Mouse (Mus musculus): ENCODE results near the gene Hoxd12.

Hoxd12 gene

DNA sequence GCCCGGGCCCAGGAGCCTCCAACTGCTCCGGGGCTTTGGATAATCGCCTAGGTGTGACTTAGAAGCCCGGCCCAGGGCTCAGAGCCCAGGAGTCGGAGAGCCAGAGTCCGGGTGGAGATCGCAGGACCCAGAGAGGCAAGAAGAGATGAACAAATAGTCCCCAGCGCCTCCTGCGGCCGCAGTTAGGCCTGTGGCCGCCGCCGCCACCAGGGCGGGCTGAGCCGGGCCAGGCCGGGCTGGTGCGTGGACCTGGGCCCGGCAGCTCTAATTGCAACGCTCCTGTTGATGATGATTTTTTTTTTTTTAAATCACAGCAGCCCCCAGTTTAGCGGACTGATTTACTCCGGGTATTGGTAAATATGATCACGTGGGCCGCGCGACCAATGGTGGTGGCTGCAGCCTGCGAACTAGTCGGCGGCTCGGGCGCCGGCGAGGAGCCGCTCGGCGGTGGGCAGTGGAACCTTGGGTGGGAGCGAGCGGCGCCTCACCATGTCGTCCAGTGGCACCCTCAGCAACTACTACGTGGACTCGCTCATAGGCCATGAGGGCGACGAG is 22.8 kb downstream of the Hoxd12 start, which contains the start of gene Hoxd9:
Gene Hoxd9, plus strand, starts transcription at position 161 of the 555 bp plus-strand sequence.
- DNase-seq = no peak

DNA sequence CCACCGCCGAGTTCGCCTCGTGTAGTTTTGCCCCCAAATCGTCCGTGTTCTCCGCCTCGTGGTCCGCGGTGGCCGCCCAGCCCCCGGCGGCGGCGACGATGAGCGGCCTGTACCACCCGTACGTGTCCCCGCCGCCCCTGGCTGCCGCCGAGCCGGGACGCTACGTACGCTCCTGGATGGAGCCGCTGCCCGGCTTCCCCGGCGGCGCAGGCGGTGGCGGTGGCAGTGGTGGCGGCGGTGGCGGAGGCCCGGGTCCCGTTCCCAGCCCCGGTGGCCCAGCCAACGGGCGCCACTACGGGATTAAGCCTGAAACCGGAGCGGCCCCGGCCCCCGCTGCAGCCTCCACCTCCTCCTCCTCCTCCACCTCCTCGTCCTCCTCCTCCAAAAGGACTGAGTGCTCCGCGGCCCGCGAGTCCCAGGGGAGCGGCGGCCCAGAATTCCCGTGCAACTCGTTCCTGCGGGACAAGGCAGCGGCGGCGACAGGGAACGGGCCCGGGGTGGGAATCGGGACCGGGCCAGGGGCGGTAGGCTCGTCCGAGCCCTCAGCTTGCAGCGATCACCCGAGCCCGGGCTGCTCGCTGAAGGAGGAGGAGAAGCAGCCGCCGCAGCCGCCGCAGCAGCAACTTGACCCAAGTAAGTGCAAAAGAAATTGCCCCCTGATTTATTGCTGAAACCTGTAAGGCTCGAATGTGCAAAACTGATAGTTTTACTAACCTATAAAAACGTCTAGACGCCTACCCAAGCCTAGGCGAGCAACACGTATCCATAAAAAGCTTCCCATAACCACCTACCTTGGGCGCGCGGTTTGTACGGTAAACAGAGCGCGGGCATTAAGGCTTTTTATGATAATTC is 23.6 kb downstream of the Hoxd12 start:
- DNase-seq = no peak

DNA sequence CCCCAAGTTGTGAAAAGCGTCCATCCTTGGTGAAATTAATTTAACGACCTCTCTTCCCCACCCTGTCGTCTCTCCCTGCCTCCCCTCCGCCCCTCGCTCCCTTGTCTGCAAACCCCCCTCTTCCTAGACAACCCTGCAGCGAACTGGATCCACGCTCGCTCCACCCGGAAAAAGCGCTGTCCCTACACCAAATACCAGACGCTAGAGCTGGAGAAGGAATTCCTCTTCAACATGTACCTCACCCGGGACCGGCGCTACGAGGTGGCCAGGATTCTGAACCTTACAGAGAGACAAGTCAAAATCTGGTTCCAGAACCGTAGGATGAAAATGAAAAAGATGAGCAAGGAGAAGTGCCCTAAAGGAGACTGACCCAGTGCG is 24.2 kb downstream of the Hoxd12 start:
- DNase-seq = no peak

DNA sequence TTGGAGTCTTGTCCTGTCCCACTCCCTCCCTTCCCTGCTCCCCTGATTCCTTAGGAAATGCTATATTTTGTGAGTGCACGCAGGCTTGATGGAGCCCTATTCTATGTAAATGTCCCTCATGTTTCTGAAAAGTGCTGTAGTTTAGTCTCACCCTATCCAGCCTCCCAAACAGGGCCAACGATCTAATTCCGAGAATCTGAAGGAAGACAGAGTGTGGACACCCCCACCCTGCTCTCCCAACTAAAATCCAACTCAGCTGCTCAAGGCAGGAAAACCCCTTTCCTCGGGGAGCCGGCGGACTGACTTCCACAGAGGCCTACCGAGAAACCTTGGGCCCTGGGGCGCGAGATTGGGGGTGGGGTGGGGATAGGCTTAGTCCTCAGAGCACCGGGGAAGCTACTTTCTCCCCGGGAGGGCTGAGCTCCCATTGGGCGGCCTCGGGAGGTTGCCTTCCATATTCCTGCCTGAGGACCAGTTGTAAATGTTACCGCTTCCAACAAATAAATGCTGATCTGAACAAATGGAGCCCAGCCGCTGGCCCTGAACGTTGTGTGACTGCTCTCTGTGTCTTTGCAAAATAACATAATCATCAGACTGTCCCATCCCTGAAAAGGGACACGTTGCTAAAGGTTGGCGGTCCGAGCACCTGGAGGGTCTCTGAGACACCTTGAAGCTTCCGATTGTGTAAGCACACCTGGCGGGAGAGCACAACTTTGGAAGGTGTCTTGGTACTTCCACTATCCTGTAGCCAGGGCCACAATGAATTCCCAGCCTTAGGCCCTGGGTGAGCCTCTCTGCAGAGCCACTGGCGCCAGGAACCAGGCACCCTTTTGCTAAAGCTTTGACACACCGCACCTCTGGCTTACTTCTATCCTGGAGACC is 25.1 kb downstream of the Hoxd12 start:
- DNase-seq = no peak

DNA sequence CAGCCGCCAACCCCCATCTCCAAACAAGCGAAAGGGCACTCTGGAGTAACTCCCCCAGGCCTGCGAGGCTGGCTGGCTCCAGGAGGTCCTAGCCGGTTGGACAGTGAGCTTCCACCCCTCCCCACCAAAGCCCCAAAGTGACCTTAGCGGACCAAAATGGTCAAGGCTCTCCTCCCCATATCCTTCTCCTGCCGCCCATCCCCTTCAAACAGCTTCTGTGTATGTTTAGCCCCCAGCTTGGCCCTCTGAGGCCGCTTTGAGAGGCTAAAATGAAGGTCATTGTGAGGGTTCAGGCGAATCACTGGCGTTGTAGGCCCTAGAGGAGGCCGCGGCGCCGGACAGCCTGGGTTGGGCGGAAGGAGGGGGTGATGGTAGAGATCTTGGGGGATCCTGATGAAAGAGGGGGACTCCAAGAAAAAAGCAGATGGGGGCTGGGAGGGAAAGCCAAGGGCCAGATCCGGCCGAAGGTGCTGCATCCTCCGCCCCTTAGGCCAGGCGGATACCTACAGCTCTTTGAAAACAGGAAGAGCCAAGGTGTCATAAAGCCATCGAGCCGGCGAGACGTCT is 25.8 kb downstream of the Hoxd12 start:
- no peak for DNase-seq

DNA sequence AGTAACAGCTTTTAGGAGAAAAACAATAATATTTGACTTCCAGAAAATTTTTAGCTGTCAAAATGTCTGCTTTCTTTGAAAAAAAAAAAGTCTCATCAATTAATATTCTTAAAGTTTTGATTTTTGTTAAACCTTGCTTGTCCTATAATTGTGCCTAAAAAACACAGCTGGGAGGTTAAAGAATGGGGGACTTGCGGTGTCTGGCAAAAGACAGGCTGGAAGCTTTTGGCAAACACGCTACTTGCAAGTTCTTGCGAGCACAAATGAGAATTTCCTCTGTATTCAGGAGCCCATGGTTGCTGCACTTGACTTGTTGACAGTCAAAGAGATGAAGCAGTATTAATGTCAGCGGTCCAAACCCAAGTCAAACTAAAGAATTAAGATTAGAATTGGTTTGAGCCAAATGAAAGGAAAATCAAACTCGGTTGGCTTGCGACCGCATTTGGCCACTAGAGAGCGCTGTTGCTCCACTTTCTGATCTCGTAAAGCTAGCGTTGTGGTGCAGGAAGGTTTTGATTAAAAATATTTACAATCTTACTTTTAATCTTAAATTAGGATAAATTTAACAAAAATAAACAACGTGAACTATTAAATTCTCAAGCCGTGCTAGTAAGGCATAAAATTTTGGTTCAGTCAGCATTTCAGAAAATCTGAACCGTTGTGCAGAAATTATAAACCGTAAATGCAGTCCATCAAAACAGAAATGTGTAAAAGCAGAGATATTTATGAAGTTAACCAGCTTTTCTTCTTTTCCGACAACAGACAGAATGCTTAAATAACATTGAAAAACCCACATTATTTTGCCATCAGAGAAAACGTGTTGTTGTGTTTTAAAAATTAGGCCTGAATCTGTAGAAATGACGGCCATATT is 27.4 kb downstream of the Hoxd12 start:
- DNase-seq = peak; percentile 86

DNA sequence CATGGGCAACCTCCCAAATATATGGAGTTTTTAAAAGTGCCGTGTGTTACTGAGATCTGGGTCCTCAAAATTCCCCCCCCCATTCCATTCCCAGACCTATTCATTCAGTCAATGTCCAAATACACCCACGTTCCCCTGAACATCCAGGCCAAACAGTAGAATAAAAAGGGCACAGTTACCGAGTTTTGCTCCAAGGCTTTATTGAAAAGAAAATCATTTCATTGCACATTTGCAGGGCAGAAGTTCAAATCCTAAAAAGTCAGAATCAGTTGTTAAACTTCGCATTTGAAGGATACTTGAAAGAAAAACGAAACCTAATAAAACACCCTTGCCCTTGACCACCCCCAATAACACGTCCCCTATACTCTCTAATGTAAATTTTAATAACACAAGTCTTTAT is 28.0 kb downstream of the Hoxd12 start:
- no peak for DNase-seq

DNA sequence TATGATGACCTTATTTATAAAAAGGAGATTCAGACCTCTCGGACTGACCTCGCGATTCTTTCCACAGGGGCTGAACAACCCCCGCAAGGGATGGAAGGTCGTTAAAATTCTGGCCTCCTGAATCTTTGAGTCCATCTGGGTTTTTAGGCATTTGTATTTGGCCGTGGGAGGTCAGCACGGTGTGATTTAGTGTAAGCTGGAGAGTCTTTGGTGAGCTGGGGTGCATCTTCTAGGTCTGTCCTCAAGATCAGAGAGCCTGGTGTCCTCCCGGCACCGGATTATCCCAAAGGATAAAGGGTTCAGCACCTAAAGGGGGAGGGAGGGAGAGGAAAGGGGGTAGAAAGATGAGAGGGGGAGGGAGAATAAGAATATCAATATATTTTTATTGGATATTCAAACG is 28.5 kb downstream of the Hoxd12 start:
- DNase-seq = no peak

DNA sequence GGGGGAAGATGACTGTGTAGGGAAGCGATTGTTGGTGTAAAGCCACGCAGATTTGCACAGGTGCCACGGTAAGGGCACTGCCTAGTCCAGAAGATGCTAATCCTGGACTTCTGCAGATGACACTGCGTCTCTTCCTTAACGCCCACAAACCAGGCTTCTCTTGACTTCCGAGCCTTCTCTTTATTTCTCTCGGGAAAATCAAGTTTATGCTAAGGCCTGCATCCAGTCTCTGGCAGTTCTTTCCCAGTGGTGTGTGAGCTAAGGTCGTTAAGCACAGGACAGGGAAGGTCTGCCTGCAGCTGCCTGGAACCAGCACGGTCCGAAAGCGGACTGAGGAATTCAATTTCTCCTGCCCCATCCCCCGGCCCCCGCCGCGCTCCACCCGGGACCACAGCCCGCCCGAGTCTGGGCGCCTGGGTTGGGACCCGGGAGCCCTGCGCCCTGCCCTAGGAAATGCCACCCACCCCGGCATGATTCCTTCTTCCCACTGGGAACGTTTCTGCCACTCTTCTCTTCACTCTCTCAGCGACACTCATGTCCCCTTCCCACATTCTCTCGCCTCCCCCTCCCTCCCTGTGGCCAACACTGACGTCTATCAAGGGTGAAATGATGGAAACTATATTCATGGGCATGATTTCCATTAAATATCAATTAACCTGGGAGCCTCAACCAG is 29.0 kb downstream of the Hoxd12 start:
- no peak for DNase-seq

DNA sequence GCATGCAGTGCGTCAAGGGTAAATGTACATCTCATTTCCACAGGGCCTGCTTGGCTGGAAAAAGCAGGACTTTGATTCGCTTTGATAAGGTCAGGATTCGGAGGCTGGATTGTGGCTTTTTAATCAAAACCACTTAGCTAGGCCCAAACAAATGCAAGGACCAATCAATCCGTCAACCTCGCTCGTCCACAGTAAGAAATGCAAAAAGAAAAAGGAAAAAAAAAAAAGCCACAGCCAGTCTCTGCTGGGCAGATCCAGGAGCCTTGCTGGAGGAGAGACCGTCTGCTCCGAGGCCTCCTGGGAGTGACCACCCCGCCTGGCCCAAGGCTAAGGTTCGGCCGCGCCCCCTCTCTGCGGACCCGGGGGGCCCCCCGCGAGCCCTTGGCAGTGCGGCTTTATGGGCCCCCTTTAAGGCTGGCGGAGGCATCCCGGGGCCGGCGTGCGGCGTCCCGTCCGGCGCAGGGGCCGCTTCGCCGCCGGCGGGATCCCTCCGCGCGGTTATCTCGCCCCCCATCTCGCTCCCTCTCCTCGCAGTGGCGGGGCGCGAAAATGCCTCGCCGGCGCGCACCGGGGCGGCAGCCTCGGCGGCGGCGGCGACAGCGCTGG is 29.7 kb downstream of the Hoxd12 start, which contains the start of gene Hoxd8:
Gene Hoxd8, plus strand, starts transcription at position 223 of the 606 bp plus-strand sequence.
- no peak for DNase-seq

DNA sequence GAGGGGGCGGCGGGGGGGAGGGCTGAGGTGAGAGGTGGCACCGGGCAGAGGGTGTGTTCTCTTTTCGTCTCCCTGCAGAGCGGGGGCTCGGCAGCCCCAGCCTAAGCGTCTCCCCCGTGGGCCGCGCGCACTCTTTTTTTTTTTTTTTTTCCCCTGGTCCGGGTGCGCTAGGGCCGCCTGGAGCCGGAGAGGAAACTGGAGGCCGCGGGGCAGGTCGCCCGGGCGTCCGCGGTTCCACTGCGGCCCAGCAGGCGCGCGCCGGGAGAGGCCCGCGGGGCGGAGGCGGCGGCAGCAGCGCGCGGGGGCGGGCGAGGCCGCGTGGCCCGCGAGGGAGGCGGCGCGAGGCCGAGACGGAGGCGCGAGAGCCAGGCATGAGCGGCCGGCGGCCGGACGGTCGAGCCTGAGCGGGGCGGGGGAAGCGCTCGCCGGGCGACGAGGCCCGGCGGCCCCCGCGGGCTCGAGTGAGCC is 30.2 kb downstream of the Hoxd12 start:
- no peak for DNase-seq

DNA sequence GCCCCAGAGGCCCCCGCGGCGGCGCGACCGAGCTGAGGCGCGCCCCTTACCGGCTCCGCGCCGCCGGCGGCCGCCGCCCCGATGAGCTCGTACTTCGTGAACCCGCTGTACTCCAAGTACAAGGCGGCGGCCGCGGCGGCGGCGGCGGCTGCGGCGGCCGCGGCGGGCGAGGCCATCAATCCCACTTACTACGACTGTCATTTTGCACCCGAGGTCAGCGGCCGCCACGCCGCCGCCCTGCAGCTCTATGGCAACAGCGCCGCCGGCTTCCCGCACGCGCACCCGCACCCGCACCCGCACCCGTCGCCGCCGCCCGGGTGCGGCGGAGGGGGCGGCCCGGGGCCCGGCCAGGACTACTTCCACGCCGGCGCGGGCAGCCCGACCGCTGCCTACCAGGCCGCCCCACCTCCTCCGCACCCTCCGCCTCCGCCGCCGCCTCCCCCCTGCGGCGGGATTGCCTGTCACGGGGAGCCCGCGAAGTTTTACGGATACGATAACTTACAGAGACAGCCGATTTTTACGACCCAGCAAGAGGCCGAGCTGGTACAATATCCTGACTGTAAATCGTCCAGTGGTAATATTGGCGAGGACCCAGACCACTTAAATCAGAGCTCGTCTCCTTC is 30.8 kb downstream of the Hoxd12 start:
- DNase-seq = no peak

DNA sequence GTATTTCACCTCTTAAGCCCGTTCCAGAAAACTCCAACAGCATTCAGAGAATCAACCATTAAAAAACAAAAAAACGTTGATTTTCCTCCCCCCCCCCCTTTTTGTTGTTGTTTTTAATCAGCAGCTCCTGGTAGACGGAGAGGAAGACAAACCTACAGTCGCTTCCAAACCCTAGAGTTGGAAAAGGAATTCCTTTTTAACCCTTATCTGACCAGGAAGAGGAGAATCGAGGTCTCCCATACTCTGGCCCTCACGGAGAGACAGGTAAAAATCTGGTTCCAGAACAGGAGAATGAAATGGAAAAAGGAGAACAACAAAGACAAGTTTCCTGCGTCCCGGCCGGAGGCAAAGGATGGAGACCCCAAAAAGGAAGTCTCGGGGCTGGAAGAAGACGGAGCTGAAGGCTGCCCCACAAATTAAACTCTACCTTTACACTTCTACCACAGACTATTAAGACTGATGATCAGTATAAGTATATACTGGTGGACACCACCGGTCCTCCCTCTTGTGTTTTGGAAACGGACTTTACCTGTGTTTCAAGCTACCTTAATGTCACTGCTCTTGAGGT is 31.7 kb downstream of the Hoxd12 start:
- no peak for DNase-seq

DNA sequence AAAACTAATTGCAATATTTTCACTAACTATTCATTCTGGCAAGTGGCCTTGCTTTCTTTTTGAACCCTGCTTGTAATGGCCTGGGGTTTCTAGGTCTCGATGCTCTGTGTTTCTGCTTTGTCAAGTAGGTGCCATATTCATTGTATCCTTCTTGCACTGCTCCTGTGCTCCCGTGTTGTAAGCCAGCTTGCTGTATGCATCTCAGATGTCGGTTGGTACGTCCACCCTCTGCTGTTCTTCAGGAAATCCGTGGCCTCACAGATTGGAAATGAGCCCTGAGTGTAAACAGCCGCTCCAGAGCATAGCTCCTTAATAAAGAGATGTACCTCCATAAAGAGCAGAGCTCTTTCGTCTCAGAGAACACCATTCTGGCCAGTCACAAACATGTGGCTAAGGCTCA is 32.8 kb downstream of the Hoxd12 start:
- DNase-seq = no peak

DNA sequence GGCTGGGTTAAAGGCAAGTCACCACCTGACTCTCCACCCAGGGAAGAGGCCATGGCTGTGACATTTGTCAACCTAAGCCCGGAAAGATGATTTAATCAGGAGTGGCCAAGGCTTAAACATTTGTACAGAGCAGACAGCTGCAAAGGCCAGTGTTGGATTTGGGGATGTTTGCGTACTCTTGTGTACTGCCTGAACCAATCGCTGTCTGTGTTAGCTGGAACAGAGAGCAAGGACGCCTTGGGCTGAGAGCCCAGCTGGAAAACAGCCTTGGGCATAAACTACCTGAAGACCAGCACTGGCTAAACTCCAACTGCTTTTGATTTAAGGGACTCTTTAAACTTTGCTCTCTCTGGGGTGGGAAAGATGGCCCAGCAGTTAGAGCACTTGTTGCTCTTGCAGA is 33.9 kb downstream of the Hoxd12 start:
- no peak for DNase-seq

DNA sequence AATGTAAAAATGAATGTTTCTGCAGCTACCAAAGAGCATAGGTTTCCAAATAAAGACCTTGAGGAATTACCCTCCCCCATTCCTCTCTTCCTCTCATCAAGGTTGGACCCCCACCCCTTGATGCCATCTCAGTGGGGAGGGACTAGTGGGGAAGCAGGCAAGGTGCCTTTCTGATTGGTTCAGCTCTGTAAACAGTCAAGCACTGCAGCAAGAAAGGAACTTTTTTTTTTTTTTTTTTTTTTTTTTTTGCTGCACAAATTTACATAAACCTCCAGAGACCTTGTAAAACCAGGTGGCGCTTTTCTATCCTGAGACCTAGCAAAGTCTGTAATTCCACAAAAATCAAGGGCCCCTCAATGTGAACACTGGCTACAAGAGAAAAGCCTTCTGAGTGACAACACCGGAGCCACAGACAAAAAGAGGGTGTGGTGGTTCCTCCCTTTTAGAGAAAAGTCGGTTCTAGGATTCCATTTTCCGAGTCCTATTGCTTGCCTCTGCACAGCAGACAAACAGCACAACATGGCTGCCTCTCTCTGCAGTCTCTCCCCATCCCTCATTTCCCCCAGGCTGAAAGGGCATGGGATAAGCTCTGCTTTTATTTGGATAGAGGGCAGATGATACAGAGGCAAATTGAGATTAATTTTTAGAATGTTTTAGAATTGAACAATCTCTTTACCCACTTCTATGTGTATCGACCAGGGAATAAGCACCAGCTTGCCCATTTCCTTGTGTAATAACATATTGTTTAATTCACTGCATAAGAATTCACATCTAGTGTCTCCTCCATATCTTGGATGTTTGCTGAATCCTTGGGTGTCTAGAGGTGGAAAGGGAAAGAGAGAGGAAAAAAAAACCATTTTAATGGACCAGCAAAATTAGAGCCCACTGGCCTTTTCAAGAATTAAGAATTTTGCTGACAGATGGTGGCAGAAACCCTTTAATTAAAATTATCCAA is 34.9 kb downstream of the Hoxd12 start:
- DNase-seq = no peak

DNA sequence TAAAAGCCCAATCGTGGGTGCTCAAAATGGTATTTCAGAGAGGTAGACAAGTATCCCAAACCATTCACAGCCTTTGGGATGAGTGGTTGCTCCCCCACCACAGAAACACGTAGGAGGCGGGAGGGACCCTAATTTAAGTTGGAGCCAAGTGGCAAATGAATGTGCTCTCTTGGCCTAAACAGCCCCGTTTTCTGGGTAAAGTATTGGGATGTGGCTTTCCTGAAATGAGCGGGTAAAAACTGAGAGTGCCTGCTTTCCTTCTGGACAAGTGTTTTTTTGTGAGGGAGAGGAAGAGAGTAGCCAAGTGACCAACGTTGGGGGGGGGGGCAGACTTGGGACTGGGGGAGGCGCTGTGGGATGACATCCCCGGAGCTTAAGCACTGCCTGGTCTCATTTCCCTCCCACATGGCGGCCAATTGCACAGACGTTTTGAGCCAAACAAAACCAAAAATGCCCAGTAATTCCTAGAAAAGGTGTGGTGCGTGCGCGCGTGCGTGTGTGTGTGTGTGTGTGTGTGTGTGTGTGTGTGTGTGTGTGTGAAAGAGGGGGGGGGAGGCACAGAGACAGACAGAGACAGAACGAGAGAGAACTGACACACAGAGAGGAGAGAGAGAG is 36.2 kb downstream of the Hoxd12 start:
- DNase-seq = no peak

Measured in lung, postnatal 14 days (tissue).